Mouse (Mus musculus): ENCODE data around the gene Arnt2. TPM values are rescaled to one million over a fixed set of nuclear protein-coding genes. Genes with fewer than 3 reads are reported as not detected.

The Arnt2 gene
- 0.76 and 0.78 TPM in 2 replicates for polyA plus RNA-seq (2015; fragmentation: Nextera tagmentation; extraction: Ambion mirVana)

GRCm38 (mm10) chr7:84409896-84410521 is at the start of gene Arnt2:
Gene Arnt2 (minus strand): TSS chr7:84410176.

Other genes with a start within 250 kb of the Arnt2 start
- 0.22 and 0.45 TPM in 2 replicates for gene Gm2115, start 118.8 kb upstream of the Arnt2 start, polyA plus RNA-seq (2015; fragmentation: Nextera tagmentation; extraction: Ambion mirVana)
- 3.1 and 10.6 TPM in 2 replicates for gene Fah, start 196.5 kb upstream of the Arnt2 start, polyA plus RNA-seq (2015; fragmentation: Nextera tagmentation; extraction: Ambion mirVana)